ENCODE assay signal across 15 mouse cellular contexts in the genomic region with DNA sequence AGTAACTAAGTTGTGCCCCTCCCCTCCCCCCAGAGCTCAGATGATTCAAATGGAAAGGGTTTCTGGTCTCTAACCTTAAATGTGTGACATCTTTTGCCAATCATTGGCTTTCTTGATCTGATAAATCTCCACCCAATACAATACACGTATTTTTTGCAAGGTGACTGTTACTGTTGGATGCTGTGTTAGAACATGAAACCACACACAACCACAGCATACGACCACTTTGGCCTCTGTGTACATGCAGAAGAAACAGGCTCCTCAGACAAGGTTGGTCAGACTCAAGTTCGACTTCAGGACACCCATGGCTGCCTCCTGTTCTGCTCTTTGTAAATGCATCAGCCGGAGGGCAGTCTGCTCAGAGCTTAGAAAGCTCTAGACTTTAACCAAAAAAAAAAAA.
"Had no signal": no experiment of that assay in that cellular context is flagged by ENCODE, and none has a peak within 500 bp of the region (broad histone marks: within the 10 kb centered on the region; RNA-seq: fewer than 3 reads in every experiment).

No protein-coding gene starts in this region.

- H3K4me1 ChIP-seq: limb, embryonic 12.5 days; midbrain, embryonic 13.5 days had no signal

- DNase-seq: kidney, adult 8-10 months; kidney, postnatal 36 days; liver; liver, embryonic 13.5 days; liver, postnatal 0 days; right cerebral cortex, postnatal 14 days; thymus, adult 18-20 months; thymus, postnatal 14 days had no signal

- H3K9me3 ChIP-seq: limb, embryonic 12.5 days; liver, embryonic 13.5 days; lung, embryonic 15.5 days; midbrain, embryonic 13.5 days had no signal

- H3K4me2 ChIP-seq: limb, embryonic 12.5 days; liver, embryonic 13.5 days; lung, embryonic 15.5 days; midbrain, embryonic 13.5 days had no signal

- H3K4me3 ChIP-seq: layer of hippocampus, adult 2 months; left cerebral cortex, adult 2 months; limb, embryonic 12.5 days; liver, embryonic 13.5 days; lung, embryonic 15.5 days; midbrain, embryonic 13.5 days had no signal

- H3K27ac ChIP-seq: kidney, postnatal 0 days; layer of hippocampus, adult 2 months; left cerebral cortex, adult 2 months; limb, embryonic 12.5 days; liver, embryonic 13.5 days; lung, embryonic 15.5 days; midbrain, embryonic 13.5 days had no signal

- H3K27me3 ChIP-seq: limb, embryonic 12.5 days; liver, embryonic 13.5 days; lung, embryonic 15.5 days; midbrain, embryonic 13.5 days had no signal

- H3K36me3 ChIP-seq: limb, embryonic 12.5 days; liver, embryonic 13.5 days; lung, embryonic 15.5 days; midbrain, embryonic 13.5 days had no signal

- H3K9ac ChIP-seq: limb, embryonic 12.5 days; liver, embryonic 13.5 days; liver, postnatal 0 days; lung, embryonic 15.5 days; midbrain, embryonic 13.5 days had no signal

- ATAC-seq: intestine, postnatal 0 days; liver, postnatal 0 days; midbrain, embryonic 13.5 days had no signal
